Mouse (Mus musculus) adrenal gland, adult 2 months (tissue): ENCODE data around the gene Rassf10. TPM values are rescaled to one million over a fixed set of nuclear protein-coding genes. Genes with fewer than 3 reads are reported as not detected.
A peak's percentile ranks its signal among the peaks of the same experiment; 100 is the strongest.
"Not testable (repeated sequence)": the region's sequence is repeated elsewhere in the genome, so short reads cannot be mapped to it uniquely, and the experiment has no call there.

Experiments
- DNase-seq: peaks from one replicate; pipeline ENCODE4 v3.0.0; 2021
- long read RNA-seq: library from polyadenylated mRNA; stranded (forward); transcript quantifications from one replicate; pipeline ENCODE4 v2.0.0, GENCODE M21; 2021
- polyA plus RNA-seq: library from polyadenylated mRNA; depleted of rRNA; stranded (reverse); fragments of >200 nt; gene quantifications from 2 replicates; pipeline ENCODE4 v1.2.3, GENCODE M21; 2012; rRNA removed
- total RNA-seq, 2 experiments: library from RNA; stranded (reverse); gene quantifications; 2 replicates each; pipeline ENCODE4 v1.2.3; 2021

Gene Rassf10
- total RNA-seq (1 to 10 TPM; 1.8 to 2.4 TPM), polyA plus RNA-seq (1.9 and 2.9 TPM in 2 replicates)
- long read RNA-seq, transcript Rassf10-201 (1 exons, 3,496 nt), result major isoform, 5 of 5 reads
- long read RNA-seq, partial matches to known transcripts, result 0 of 5 reads
- long read RNA-seq, other reads (novel, unspliced or antisense), result 0 of 5 reads

GRCm38 (mm10) chr7:112953777-112954291 is at the start of gene Rassf10:
Gene Rassf10, plus strand, starts transcription at chr7:112953962.
- peak; percentile 96 for DNase-seq

DNA sequence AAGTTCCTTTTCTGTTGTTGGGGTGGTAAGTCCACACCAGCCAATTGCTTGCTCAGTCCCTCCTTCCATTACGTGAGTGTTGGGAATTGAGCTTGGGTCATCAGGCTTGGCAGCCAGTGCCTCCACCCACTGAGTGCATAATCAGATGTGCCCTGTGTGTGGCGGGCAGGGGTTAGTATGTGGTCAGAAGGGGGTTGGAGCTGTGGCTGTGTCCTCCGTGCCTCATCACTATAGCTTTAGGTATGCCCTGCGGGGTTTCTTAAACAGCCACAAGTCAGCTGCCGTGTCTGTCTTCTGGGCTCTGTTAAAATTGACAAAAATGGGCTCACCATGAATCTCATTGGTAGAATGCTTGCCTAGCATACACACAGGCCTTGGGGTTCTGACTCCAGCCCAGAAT is 46.9 kb upstream of the Rassf10 start:
- DNase-seq, result no peak

DNA sequence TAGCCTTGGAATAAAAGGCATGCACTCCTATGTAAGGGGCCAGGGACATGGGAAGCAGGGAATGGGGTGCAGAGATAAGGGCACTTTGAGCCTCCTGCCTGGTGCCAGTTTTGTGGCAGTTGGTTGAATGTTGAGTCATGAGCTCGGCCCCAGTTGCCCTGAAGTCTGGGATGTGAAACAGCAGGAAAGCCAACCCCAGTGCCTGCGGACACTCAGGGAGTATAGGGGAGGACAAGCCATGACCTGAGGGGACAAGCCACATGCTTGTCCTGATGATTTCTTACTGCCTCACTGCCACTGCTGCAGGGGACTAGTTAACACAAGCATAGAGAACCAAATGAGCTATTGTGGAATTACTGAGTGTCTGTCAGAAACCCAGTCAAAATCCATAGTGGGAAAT is 46.3 kb upstream of the Rassf10 start:
- peak; percentile 32 for DNase-seq

DNA sequence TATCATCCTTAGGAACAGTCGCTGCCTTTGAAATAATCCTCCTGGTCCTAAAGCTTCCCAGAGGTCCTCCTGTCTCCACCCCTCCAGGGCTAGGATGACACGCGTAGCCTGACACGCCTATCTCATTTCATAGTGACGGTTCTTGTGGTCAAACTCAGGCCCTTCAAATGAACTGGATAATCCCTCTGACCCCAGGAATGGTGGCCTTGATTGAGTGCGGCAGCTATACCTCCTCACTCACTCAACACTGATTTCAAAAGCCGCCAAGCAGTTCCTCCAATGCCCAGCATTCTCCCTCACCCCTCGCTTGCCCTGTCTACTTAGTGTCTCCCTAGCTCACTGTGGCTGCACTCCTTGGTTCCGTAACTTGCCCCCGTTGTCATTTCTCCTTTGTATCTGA is 44.6 kb upstream of the Rassf10 start:
- DNase-seq, result no peak

GRCm38 (mm10) chr7:112912969-112913368 is 40.8 kb upstream of the Rassf10 start:
- no peak for DNase-seq

DNA sequence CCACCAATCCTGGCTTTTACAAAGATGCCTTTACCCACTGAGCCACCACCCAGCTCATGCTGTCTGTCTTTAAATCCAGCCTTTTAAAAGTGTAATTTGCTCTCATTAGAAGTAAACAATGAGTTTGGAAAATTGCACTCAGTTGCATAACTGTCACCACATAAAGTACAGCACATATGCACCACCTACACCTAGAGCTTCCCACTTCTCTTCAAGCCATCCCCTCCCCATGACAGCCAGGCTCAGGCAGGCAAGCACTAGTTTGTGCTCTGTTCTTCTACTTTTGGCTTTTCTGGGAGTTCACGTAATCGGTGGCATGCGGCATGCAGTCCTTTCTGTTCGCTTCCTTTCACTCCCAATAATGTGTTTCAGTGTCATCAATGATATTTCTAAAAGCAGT is 38.2 kb upstream of the Rassf10 start:
- no peak for DNase-seq

DNA sequence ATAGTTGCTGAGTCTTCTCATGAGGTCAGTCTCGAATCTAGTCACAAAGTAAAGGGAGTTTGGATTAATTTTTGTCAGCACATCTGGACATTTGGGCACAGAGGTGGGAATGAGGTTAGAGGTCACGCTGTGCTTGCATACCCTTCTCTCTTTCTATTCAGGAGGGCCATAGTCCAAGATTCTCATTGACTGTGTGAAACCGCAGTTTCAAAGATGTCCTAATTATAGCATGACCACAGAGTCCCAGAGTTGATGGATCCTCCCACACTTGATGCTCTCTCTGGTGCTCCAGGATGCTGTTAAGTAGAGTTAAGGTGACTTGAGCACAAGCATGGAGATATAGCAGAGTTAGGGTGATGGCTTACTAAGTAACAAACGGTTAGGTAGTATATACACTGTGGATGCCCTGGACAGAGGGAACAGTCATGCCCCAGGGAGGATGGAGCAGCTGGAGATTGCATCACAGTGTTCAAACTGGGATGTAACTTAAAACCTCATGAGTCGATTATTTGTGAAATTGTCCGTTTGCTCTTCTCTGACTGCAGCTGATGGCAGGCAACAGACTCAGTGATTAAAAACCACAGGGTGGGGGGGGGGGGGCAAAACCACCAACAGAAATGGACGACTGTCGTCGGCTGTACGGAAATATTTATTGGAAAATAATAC is 36.0 kb upstream of the Rassf10 start:
- no peak for DNase-seq

DNA sequence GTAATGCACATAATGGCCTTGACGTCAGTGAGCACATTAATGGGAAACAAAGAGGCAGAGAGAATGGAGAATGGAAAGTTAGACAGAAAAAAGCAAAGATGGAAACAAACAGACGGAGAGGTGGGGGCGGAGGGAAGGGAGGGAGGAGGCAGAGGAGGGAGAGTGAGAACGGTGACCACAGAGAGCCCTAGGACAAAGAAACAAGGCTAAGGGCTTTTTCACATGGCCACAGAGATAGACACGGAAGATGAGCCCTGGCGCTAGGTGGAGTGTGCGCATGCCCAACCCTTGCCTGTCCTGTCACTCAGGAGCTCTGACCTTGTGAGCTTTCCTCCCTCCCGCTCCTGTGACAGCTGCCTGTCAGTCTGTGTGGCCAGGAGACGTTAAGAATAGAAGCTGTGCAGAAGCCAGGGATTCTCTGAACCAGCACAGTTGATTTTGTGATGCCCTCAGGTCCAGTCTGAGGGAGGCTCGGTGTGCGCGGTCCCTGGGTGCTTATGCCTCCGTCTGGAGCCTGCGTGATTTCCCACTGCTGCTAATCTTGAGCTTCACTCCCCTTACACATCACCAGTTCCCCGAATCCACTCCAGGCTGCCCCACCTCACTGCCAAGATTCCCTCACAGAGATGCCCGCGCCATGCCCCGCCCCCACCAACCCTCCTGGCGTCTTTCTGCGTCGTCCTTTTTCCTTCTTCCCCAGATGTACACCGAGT is 35.3 kb upstream of the Rassf10 start:
- DNase-seq, result peak; percentile 72

GRCm38 (mm10) chr7:112919845-112920244 is 33.9 kb upstream of the Rassf10 start:
- peak; percentile 48 for DNase-seq

- DNase-seq, result no peak
Measured at GRCm38 (mm10) chr7:112922801-112923200, 31.0 kb upstream of the Rassf10 start.

GRCm38 (mm10) chr7:112923712-112924111 is 30.1 kb upstream of the Rassf10 start:
- DNase-seq, result no peak

- peak; percentile 72 for DNase-seq
Measured at GRCm38 (mm10) chr7:112930669-112931068, 23.1 kb upstream of the Rassf10 start.

DNA sequence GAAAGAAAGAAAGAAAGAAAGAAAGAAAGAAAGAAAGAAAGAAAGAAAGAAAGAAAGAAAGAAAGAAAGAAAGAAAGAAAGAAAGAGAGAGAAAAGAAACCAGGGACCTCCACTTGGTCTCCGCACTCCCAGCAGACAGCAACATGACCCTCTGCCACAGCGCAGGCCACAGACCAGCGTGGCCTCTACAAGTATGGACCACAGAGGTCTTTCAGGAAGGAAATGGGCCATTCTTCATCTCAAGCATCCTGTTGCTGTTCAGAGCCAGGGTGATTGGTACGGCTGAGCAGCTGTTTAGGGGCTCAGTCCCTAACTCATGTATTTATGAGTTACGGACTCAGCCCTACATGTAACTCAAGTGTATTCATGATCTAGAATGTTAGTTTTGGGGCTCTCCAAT is 17.9 kb upstream of the Rassf10 start:
- not testable (repeated sequence) for DNase-seq

DNA sequence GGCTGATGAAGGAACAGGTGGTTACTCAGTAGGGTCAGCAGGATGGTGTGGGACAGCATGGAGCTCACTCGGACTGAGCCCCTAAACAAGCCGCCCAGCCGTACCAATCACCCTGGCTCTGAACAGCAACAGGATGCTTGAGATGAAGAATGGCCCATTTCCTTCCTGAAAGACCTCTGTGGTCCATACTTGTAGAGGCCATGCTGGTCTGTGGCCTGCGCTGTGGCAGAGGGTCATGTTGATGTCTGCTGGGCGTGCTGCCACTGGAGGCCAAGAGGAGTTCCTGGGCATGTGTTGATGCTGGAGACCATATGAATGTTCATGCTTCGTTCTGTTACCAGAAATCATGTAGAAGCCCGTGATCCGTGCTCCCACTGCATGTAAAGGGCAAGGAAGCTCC is 16.7 kb upstream of the Rassf10 start:
- no peak for DNase-seq

DNA sequence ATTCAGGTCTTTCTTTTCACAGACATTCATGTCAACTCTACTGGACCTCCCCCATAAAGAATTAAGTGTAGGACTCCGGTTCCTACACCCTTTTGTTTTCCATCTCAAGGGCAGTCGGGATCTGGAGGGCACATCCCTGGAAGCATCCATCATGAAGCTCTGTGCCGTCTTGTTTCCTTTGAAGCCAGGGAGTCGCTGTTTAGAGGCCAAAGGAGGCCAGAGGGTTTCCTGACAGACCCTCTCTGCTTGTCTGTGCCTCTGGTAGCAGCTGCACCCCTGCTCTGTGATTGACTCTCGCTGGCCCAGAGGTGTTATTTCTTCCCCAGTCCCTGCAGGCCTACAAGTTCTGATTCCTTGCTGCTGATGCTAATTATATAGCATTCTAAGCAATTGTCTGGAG is 14.8 kb upstream of the Rassf10 start:
- DNase-seq, result no peak

- no peak for DNase-seq
Measured at GRCm38 (mm10) chr7:112942567-112942966, 11.2 kb upstream of the Rassf10 start.

DNA sequence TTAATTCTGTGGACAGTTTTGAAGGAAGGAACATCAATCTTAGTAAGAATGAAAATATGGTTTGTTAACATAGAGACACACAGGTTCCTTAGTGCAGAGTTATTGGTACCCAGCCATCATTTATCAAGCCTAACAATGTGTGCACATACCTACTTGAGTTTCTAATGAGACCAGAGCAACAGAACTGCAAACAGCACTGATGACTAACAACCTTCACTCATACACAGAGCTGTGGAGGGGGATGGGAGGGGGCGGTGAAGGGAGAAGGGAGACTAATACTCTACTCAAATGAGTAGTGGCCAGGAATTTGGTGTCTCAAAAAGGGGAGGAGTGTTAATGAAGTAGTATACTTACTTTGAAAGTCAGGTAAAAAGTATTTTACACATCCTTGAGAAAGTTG is 10.7 kb upstream of the Rassf10 start:
- DNase-seq, result no peak

- DNase-seq, result no peak
Measured at GRCm38 (mm10) chr7:112946706-112947105, 7.1 kb upstream of the Rassf10 start.

- peak; percentile 68 for DNase-seq
Measured at GRCm38 (mm10) chr7:112954351-112955102, 765 bp downstream of the Rassf10 start.

DNA sequence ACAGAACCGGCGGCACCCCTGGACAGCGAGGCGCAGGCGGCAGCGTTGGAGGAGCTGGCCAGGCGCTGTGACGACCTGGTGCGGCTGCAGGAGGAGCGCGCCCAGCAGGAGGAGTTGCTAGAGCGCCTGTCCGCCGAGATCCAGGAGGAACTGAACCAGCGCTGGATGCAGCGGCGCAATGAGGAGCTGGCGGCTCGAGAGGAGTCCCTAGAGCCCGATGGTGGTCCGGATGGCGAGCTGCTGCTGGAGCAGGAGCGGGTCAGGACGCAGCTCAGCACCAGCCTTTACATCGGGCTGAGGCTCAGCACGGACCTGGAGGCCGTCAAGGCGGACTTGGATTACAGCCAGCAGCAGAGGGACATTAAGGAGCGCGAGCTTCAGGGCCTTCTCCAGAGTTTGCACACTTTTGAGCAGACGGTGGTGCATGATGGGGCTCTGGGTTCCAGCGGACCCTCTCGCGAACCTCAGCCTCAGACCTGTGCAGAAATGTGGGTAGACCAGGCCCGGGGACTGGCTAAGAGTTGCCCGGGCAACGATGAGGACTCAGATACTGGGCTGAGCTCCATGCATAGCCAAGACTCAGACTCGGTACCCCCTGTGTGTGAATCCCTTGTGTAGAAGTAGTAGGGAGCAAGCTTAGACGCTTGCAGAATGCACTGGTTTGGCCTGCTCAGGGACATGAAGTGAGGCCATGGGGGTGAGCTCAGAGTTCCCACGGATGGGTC is 1.5 kb downstream of the Rassf10 start:
- peak; percentile 80 for DNase-seq

DNA sequence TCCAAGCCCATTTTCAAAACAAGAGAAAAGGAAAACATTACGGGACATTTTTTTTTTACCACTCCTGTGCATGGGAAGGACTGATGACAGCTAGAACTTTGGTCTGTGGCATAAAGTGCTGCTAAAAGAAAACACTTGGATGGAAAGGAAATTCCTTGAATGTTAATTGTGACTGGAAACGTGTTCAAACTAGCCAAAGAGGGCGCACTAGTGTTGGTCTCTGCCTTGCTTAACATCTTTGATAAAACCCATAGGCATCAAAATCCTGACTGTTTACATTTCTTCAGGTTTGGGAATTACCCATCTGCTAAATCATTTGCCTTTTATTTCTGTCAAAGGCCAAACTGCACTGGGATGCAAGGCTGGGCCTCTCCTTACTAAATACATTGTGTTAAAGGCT is 2.2 kb downstream of the Rassf10 start:
- DNase-seq, result no peak

- DNase-seq, result no peak
Measured at GRCm38 (mm10) chr7:112956961-112957360, 3.2 kb downstream of the Rassf10 start.
